Mouse (Mus musculus) retina, postnatal 1 day (tissue): Measurements from ENCODE around the gene Dusp7.

ENCODE experiments used
- DNase-seq: peaks from one replicate; pipeline ENCODE4 v3.0.0-alpha.2; 2012

The Dusp7 gene

GRCm38 (mm10) chr9:106392828-106393527 is 24.5 kb downstream of the Dusp7 start:
- DNase-seq = no peak

GRCm38 (mm10) chr9:106393548-106393947 is 25.1 kb downstream of the Dusp7 start:
- DNase-seq = no peak

DNA sequence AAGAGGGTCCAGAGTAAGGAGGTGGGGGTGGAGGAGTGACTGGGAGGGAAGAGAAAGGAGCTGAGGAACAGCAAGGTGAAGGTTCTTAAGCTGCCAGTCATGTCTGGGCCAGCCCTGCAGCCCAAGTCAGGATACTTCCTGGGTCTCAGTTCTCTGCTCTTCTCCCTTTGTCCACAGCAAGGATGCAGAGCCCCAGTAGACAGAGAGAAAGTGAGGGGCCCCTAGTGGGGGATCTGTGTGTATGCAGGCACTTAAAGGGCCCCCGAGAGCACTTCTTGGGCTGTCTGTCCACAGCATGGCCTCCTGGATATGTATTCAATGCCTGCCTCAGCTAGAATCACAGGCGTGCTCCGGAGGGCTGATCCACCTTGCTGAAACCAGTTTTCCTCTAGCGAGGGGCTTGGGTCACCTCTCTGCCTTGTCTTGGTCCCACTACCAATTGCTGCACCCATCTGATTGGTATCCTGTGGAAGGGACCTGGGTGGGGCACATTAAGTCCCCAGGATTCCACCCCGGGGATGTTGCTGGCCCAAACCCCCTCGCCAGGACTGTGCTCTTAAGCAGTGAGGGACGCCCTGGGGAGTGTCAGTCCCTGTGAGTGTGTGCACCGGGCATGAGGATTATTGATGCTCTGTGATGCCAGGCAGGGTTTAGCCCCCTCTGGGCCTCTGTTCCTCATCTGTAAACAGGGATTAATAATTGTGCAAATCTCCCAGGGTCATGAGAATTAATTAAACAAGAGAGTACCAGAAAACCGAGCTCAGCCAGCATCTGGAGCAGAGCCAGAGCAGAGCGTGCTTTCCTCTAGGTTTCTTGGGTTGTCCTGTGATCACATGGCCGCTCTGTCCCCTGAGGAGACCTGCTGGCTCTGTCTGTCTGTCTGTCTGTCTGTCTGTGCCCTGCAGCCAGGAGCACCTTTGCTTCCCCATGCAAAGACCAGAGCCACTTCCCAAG is 26.5 kb downstream of the Dusp7 start:
- DNase-seq = peak; percentile 83

- no peak for DNase-seq
These were observed 29.3 kb downstream of the Dusp7 start for GRCm38 (mm10) chr9:106397733-106398132.

DNA sequence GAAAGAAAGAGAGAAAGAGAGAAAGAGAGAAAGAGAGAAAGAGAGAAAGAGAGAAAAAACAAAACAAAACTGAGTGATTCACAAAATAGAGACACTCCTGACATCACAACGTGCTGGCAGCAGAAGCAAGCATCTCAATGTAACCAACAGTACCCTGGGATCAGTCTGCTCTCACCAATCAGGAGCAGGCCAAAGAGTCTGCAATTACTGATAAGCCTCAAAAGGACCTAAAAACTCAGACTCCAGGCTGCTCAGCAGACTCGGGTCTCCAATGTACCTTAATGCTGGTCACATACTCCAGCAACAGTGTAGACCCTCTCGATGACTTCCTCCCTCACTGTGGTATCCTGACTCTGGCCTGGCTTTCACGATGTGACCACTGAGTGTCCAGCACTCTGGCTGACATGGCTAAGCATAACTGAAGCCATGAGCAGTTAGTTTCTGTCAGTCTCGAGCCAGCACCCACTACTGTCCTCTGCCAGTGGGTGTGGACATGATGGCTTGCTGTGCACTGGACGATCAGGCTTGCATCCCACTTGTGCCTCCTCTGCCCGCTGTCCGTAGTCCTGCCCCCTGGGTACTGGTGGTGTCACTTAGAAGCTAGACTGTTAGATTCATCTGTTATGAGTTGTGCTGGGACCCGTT is 30.4 kb downstream of the Dusp7 start:
- DNase-seq = no peak

DNA sequence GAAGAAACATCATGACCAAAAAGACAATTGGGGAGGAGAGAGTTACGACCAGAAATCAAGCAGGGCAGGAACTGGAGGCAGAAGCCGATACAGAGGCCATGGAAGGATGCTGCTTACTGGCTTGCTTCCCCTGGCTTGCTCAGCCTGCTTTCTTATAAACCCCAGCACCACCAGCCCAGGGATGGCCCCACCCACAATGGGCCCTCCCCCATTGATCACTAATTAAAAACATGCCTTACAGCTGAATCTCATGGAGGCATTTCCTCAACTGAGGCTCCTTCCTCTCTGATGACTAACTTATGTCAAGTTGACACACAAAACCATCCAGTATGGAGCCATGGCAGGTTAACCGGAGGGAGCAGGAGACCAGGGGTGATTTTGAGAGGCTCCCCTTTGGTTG is 31.4 kb downstream of the Dusp7 start:
- DNase-seq = no peak

- DNase-seq = no peak
These were observed 33.7 kb downstream of the Dusp7 start for GRCm38 (mm10) chr9:106402149-106402548.

DNA sequence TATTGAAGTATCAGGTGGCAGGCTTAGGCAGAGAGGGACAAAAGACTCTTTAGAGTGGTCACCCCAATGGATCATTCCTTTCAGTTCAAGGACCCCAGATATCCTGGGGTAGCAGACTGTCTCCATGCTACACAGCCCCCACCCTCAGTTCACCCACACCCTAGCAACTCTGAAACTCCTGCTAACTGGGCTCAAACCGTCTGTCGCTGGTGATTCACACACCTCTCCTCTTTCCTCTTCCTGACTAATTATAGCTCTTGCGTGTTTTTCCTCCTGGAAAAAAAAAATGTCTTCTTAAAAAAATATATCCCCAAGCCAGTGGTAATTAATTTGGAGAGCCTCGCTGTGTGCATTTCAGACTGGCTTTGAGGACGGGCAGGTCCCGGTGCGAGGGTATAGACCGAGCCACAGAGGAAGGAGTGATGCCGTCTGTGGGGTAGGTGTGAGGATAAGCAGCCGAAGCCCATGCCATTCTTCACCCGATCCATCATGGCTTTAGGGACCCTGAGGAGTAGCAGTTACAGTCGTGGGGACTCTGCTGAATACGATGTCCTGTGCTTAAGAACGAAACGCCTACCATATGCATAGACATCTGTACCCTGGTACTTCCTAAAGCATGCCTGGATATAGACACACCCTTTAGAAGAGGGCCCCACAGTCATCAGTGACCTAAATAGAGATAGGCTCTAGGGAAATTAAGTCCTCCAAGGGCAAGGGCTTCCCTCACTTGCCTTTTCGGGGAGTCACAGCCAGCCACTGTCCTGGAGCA is 34.4 kb downstream of the Dusp7 start:
- DNase-seq = no peak

GRCm38 (mm10) chr9:106405275-106405674 is 36.8 kb downstream of the Dusp7 start:
- peak; percentile 55 for DNase-seq

- no peak for DNase-seq
These were observed 38.1 kb downstream of the Dusp7 start for GRCm38 (mm10) chr9:106406443-106407078.

GRCm38 (mm10) chr9:106409096-106409495 is 40.7 kb downstream of the Dusp7 start:
- no peak for DNase-seq

DNA sequence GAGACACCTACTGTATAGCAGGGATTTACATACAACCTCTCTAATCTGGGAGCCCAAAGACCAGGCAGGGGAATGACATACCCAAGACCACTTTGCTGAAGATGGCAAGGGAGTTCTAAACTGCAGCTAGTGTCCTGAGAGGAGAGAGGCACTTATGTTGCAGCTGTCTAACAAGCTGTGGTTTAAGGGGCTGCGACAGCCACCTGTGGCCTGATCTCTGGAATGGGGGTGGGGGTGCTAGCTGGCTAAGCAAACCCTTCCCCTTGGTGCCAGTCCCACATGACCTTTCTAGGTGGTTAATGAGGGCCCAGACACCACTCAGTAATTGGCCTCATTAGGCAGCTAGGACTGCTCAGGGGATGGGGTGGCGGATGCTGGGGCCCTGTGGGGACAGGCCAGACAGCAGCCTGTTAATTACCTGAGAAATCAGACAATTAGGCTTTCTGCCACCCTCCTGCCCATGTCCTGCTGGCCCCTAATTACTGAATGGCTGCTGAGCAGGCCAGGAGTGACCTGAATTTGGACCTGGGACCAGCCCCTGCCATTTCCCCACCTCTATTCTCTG is 41.7 kb downstream of the Dusp7 start:
- DNase-seq = peak; percentile 88

DNA sequence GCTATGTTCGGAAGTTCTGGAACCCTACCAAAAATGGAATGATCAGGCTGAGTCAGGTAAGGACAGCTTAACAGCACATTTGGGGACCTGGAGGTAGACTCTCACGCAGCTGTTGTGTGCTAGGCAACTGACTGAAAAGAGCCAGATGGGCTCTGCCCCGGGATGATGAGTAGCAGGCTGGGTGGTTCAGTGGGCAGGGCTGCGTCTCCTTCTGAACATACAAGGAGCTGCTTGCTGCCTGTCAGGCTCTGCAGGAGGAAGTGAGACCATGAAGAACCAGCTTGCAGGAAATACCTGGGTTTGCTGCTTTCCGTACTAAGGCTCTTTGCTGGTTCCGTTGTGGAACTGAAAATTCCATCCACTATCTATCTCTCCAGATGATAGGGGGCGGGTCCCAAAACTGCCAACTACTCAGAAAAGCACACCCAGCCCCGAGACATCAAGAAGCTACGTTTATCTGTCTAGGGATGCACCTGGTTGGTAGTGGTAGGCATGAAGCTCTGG is 42.7 kb downstream of the Dusp7 start:
- DNase-seq = no peak

DNA sequence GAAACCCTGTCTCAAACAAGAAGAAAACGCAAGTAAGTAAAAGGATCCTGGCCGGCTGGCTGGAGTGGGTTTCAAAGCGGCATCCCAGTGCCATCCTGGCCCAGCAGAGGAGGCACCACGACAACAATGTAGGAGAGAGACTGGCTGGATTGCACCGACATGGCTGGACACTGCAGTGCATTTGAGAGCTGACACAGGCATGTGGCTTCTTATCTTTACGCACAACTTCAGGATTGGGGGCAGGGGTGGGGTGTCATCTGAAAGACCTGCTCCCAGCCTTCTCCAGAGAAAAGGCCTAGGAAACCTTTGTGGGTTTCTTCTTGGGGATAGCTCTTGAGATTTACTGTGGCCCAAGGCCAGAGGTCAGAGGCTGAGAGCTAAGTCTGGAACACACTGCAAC is 43.3 kb downstream of the Dusp7 start:
- DNase-seq = no peak

DNA sequence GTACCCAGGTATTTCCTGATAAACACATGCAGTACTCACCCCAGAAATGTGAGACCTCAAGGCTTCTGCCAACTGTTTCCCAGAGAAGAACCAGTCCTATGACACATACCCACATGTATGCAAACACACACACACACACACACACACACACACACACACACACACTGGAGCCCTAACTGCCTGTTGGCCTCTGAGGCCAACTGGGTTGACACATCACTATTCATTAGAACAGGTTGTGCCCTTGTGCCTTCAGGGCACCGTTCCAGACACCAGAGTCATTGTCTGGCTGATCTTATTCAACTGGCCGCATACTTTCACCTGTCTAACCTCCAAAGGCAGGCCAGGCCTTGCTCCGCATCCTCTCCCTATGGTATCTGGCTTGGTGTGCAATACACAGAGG is 43.8 kb downstream of the Dusp7 start:
- DNase-seq = no peak

DNA sequence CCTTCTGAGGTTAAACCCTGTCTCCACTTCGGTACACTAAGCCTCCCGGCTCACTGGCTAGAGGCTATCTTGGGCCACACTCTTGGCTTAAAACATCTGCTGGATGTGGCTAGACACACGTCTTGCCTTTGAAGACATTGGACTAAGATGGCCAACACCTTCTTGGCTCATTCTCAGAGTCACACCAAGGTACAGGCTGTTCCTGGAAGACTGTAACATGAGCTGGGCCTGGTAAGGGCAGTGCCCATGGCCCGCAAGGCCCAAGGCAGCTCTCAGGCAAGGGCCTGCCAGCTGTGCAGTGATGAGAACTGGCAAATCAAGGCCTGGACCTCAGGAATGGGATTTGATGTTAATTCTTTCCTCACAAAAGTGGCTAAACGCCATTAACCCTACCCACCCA is 45.2 kb downstream of the Dusp7 start:
- no peak for DNase-seq

GRCm38 (mm10) chr9:106416826-106417225 is 48.4 kb downstream of the Dusp7 start:
- no peak for DNase-seq

GRCm38 (mm10) chr9:106417841-106418625 is 49.6 kb downstream of the Dusp7 start:
- DNase-seq = peak; percentile 79

DNA sequence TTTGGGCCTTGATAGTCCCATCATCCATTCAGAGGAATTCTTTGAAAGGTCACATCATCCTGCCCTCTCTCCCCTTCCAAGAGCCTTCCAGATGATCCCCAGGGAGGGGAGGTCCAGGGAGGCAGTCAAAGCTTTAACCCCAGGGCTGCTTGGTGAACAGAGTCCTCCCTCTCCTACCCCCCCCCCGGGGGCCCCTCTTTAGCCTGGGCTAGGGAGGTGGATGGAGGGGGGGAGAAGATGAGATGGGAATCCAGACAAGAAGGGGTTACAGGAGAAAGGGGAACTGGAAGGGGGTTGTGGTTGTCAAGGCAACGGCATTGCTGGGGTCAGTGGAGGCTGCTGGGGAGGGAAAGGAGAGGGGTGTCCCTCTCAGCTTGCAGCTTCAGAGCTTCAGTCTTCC is 52.2 kb downstream of the Dusp7 start:
- peak; percentile 57 for DNase-seq

GRCm38 (mm10) chr9:106421033-106421864 is 52.8 kb downstream of the Dusp7 start:
- DNase-seq = no peak
